Mouse (Mus musculus) neural tube, embryonic 12.5 days (tissue): ENCODE results near the gene Srgn. TPM values are rescaled to one million over a fixed set of nuclear protein-coding genes. Genes with fewer than 3 reads are reported as not detected.

Source experiments
- ATAC-seq: fragments of 200-750 bp; cut with Nextera tagmentation; 2 replicates; pipeline ENCODE4 v1.8.0; 2017; ENCODE audit warnings: low read depth, mild to moderate bottlenecking, moderate TSS enrichment, moderate library complexity; ENCODE audit not compliant: low FRiP score
- H3K27ac ChIP-seq: fragments of 300-500 bp; sonication (generic); 2 replicates; pipeline ENCODE4 v1.5.1; 2016
- H3K27me3 ChIP-seq: fragments of 300-500 bp; sonication (generic); replicated peaks from 2 replicates; pipeline ENCODE4 v1.6.1; 2016; ENCODE audit warnings: mild to moderate bottlenecking
- H3K36me3 ChIP-seq: fragments of 300-500 bp; sonication (generic); 2 replicates; pipeline ENCODE4 v1.6.1; 2016; ENCODE audit warnings: mild to moderate bottlenecking
- H3K4me1 ChIP-seq: fragments of 300-500 bp; sonication (generic); 2 replicates; pipeline ENCODE4 v1.6.1; 2016
- H3K4me2 ChIP-seq: fragments of 300-500 bp; sonication (generic); replicated peaks from 2 replicates; pipeline ENCODE4 v1.6.1; 2016; ENCODE audit warnings: mild to moderate bottlenecking
- H3K4me3 ChIP-seq: fragments of 300-500 bp; sonication (generic); 2 replicates; pipeline ENCODE4 v1.5.1; 2016
- H3K9ac ChIP-seq: fragments of 300-500 bp; sonication (generic); 2 replicates; pipeline ENCODE4 v1.6.1; 2016; ENCODE audit warnings: mild to moderate bottlenecking
- H3K9me3 ChIP-seq: fragments of 300-500 bp; sonication (generic); 2 replicates; pipeline ENCODE4 v1.6.1; 2016; ENCODE audit warnings: mild to moderate bottlenecking
- WGBS: fragments of 180-500 bp; shearing (Covaris S2); methylation state at CpG from one replicate; pipeline ENCODE4 v1.1.7; 2016; 5-methylcytosine and 5-hydroxymethylcytosine counted together
- polyA plus RNA-seq: library from polyadenylated mRNA; unstranded; fragments of >200 nt; fragmentation: Nextera tagmentation; extraction: Ambion mirVana; gene quantifications from 2 replicates; pipeline ENCODE4 v1.2.1, GENCODE M21; 2016

Gene Srgn
- polyA plus RNA-seq: 5.9 and 6.9 TPM in 2 replicates

DNA sequence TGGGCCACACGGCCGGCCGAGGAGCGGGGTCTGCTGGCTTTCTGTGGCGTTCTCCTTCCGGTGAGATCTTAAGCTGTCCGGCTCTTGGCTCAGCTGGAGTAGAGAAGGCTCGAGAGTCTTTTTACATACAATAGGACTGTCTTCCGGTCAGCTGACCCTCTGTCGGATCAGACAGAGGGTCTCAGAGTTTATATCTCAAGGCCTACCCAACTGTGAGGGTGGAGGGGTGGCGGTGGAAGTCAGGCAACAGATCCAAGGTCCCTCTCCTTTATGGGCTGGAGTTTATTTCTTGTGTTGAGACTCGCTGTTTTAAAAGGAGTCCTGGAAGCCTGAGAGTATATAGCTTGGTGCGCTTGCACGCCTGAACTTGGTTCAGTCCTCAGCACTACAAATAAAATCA lies at the start of gene Srgn:
Gene Srgn (minus strand): TSS at position 101 of the 400 bp plus-strand sequence.
- 84% methylated on average over 14 of the region's 14 CpGs for WGBS
- Histone ChIP-seq H3K4me2 (no peak within 1 kb of the TSS), H3K27ac (no peak within 1 kb of the TSS), H3K27me3 (no peaks in the 10 kb centered on the region), H3K9ac (no peak within 1 kb of the TSS), H3K4me1 (no peaks in the 10 kb centered on the region), H3K4me3 (no peak within 1 kb of the TSS), H3K9me3 (no peaks in the 10 kb centered on the region), H3K36me3 (no peaks in the 10 kb centered on the region)
- ATAC-seq: no peak

DNA sequence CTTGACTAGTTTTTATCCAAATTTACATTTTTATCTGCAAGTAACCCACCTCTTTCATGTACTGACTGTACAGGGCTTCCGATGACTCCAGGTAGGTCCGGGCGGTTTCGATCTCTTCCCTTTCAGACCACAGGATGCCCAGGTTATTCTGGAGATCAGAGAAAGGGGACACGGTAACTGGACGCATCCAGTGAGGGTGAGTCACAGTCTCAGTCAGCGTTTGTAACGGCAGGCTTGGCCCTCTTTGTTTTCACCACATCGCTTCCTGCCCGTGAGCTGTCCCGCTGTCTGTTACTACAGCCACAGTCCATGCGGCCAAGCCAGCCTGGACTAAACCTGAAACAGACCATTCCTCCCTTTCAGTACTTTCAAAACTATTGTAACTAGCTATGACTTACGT lies 47.8 kb upstream of the Srgn start:
- H3K4me1 ChIP-seq: peaks cover 16% of the 10 kb centered on the region
- ATAC-seq: no peak
- no peaks in the 10 kb centered on the region for H3K9me3 ChIP-seq
- no peak overlapping the region for H3K4me3 ChIP-seq
- H3K27me3 ChIP-seq: no peaks in the 10 kb centered on the region
- no peak overlapping the region for H3K27ac ChIP-seq
- peaks cover 40% of the 10 kb centered on the region for H3K36me3 ChIP-seq
- no peak overlapping the region for H3K4me2 ChIP-seq
- 91% methylated on average over 13 of the region's 13 CpGs for WGBS
- no peak overlapping the region for H3K9ac ChIP-seq

DNA sequence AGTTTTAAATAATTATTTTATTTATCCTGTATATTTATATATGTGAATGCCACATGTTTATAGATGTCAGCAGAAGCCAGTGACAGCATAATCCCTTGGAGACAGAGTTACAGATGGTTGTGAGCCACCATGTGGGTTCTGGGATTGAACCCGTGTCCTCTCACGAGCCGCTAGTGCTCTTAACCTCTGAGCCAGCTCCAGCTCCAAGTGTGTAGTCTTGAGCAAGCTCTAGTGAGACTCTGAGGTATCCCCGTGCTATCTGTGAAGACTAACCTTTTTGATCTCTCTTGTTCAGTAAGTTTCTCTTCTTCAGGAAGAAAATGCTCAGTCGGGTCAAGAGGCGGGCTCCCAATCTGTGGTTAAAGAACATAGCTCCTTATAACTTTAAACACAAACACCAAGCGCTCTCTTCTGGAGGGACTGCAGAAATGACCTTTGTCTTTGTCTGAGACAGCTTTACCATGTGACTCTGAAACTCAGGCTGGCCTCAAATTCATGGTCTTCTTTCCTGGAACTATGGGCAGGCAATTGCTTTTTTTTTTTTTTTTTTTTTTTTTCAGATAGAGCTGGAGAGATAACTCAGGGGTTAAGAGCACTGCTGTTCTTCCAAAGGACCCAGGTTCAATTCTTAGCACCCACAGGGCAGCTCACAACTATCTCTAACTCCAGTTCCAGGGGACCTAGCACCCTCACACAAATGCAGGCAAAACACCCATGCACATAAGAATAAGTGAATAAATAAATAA lies 43.0 kb upstream of the Srgn start:
- no peak overlapping the region for H3K9ac ChIP-seq
- no peak for ATAC-seq
- H3K4me3 ChIP-seq: no peak overlapping the region
- H3K27ac ChIP-seq: no peak overlapping the region
- no peaks in the 10 kb centered on the region for H3K9me3 ChIP-seq
- peaks cover 76% of the 10 kb centered on the region for H3K36me3 ChIP-seq
- no peak overlapping the region for H3K4me2 ChIP-seq
- no peaks in the 10 kb centered on the region for H3K4me1 ChIP-seq
- no peaks in the 10 kb centered on the region for H3K27me3 ChIP-seq
- WGBS: 94% methylated on average over 7 of the region's 7 CpGs

DNA sequence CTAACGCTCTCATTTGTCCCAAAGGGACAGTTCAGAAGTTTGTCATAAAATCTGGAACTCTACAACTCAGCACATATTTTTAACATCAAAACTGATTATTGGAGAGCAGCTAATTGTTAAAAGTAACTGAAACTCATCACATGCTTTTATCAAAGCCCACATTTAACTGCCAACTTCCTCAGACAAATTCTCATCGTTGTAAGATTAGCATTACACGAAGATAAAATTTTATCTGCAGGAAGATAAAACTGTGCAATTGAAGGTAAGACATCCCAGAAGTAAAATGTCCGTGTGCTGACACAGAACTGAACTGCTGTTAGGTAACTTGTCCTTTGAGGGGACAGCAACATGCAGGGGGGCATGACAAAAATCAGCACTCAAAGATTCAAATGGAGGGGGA lies 41.6 kb upstream of the Srgn start:
- Histone ChIP-seq H3K4me1 (no peaks in the 10 kb centered on the region), H3K4me2 (no peak overlapping the region), H3K27me3 (no peaks in the 10 kb centered on the region), H3K27ac (no peak overlapping the region), H3K36me3 (peaks cover 77% of the 10 kb centered on the region), H3K9ac (no peak overlapping the region), H3K4me3 (no peak overlapping the region), H3K9me3 (no peaks in the 10 kb centered on the region)
- 93% methylated on average over 4 of the region's 4 CpGs for WGBS
- ATAC-seq: no peak

DNA sequence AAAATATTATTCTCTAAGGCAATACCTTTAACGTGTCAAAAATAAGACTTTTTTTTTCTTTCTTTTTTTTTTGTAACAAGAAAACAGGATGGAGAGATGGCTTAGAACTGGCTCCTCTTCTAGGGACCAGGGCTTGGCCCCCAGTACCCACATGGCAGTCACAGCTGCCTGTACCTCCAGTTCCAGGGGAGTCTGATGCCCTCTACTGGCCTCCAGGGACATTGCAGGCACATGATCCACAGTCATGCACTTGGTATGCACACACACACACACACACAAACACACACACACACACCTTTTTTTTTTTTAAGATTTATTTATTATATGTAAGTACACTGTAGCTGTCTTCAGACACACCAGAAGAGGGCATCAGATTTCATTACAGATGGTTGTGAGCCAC lies 30.5 kb upstream of the Srgn start:
- H3K36me3 ChIP-seq: peaks cover 57% of the 10 kb centered on the region
- H3K27me3 ChIP-seq: no peaks in the 10 kb centered on the region
- H3K4me3 ChIP-seq: no peak overlapping the region
- no peak for ATAC-seq
- H3K4me1 ChIP-seq: no peaks in the 10 kb centered on the region
- H3K27ac ChIP-seq: no peak overlapping the region
- no peaks in the 10 kb centered on the region for H3K9me3 ChIP-seq
- WGBS: 88% methylated on average over 1 of the region's 1 CpGs
- no peak overlapping the region for H3K4me2 ChIP-seq
- no peak overlapping the region for H3K9ac ChIP-seq

DNA sequence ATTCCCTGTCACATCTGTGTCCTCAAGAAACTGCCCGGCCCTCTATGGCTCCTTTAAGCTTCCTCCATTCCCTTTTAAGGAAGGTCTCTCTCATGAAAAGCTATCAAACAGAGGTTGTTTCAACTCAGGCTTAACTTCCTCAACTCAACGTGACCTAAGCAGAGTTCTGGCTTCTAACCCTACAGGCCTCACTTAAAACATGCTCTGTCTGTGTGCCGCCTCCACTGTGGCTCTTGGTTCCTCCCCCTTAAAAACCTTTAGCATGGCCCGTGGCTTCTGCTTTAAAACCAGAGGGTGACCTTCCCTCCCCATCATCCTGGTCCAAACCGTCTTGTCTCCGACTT lies 29.3 kb upstream of the Srgn start:
- Histone ChIP-seq H3K27ac (no peak overlapping the region), H3K27me3 (no peaks in the 10 kb centered on the region), H3K4me2 (no peak overlapping the region), H3K4me3 (no peak overlapping the region), H3K4me1 (no peaks in the 10 kb centered on the region), H3K36me3 (peaks cover 46% of the 10 kb centered on the region), H3K9ac (no peak overlapping the region), H3K9me3 (no peaks in the 10 kb centered on the region)
- no peak for ATAC-seq
- WGBS: 93% methylated on average over 6 of the region's 6 CpGs

DNA sequence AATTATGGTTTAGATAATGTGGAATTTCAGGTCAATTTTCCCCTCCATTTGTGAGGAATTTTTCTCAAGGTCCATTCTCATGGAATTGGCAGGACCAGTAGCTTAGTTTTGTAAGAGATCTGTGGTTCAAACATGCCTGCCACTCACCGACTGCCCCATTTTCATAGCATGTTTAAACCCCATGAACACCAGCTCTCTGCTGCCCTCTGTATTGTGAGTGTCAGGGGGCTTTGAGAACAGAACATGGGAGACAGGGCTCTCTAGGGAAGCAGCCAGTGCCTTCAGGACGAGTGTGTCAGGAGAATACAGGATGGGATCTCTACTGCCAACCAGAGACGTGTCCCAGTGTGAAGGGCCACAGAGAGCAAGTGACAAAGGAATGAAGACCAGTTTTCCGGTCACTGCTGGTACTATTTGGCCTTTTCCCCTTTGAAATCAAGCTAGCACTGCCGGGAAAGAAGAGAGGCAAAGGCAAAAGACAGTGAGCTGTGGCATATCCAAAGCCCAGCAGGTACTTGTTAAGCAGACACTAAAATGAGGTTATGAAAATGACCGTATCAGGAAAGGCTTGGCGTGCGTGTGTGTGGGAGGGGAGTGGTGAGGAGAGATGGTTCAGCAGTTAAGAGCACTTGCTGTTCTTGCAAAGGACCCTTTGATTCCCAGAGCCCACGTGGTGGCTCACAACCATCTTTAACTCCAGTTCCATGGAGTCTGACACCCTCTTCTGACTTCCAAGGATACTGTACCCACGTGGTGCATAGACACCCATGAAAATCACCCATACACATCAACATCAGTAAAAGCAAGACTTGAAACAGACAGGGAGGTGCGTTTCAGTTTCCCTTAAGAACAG lies 28.7 kb upstream of the Srgn start:
- Histone ChIP-seq H3K36me3 (peaks cover 42% of the 10 kb centered on the region), H3K27ac (no peak overlapping the region), H3K4me3 (no peak overlapping the region), H3K9ac (no peak overlapping the region), H3K9me3 (no peaks in the 10 kb centered on the region), H3K4me2 (no peak overlapping the region), H3K27me3 (no peaks in the 10 kb centered on the region), H3K4me1 (no peaks in the 10 kb centered on the region)
- ATAC-seq: no peak
- WGBS: 76% methylated on average over 11 of the region's 11 CpGs

DNA sequence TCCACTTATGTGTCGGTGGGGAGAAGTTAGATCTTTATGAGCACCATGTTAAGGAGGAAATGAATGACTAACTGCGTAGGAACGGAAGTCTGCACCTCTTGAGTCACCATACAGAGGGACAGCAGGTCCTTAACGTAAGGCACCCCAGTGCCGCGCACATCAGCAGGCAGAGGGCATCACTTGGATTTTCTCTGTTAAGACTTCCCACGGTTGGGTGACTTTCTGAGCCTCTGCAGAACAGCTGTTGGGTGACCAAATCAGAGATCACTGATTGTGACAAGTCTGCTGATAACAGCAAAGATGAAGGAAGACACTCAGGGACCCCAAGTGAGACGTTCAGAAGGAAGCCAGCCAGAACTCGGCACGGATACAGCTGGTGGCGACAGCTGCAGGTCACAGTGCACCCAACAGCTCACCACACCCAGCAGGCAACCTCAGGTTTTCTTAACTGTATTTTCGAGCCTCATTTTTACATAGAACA lies 26.4 kb upstream of the Srgn start:
- Histone ChIP-seq H3K4me1 (no peaks in the 10 kb centered on the region), H3K36me3 (peaks cover 19% of the 10 kb centered on the region), H3K27ac (no peak overlapping the region), H3K9ac (no peak overlapping the region), H3K9me3 (no peaks in the 10 kb centered on the region), H3K27me3 (no peaks in the 10 kb centered on the region), H3K4me3 (no peak overlapping the region), H3K4me2 (no peak overlapping the region)
- 87% methylated on average over 12 of the region's 12 CpGs for WGBS
- ATAC-seq: no peak

DNA sequence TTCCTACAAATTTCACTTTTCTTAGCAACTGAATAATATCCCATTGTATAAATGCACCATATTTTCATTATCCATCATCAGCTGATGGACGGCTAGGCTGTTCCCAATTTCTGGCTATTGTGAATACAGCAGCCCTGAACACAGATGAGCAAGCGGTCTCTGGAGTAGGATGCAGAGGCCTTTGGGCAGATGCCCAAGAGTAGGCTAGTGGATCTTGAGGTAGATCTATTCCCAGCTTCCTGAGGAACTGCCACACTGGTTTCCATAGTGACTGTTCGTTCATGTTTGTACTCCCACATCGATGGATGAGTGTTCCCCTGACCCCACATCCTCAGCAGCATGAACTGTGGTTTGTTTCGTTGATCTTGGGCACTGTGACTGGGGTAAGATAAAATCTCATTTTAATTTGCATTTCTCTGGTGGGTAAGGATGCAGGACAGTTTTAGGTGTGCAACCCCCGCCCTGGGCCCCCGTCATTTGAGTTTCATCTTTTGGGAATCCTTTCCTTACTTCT lies 23.6 kb upstream of the Srgn start:
- Histone ChIP-seq H3K9ac (no peak overlapping the region), H3K9me3 (no peaks in the 10 kb centered on the region), H3K4me3 (no peak overlapping the region), H3K27me3 (no peaks in the 10 kb centered on the region), H3K4me1 (no peaks in the 10 kb centered on the region), H3K27ac (no peak overlapping the region), H3K36me3 (0 out of 2 replicates have a peak, but pooled peaks cover 1% of the 10 kb centered on the region), H3K4me2 (no peak overlapping the region)
- WGBS: 84% methylated on average over 7 of the region's 7 CpGs
- ATAC-seq: no peak

DNA sequence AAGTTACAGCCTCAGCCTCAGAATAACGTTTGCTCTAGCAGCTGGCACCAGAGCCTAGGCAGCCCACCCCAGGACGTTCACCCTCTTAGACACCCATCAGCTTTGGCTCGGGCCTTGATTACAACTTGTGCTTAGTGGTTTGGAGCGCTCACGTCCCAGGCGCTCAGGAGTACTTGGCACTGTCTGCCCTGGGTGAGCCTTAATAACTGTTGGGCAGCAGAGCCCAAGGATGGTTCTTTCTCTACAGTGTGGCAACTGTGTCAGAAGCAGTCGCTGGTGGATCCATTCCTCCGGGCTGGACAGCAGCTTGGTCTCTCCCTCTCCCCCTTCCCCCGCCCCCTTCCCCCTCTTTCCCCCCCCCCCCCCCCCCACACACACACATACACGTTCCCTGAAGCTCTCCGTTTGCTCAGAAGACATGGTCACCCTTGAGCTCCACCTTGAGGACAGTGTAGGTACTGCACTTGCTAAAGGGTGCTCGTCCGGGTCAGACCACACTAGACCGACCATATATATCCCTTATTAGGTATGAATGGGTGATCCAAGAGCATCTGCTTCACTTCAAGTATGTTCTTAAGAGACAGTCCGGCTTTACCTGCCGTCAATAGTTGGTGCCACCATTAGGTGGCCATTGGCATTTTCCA lies 22.4 kb upstream of the Srgn start:
- H3K9me3 ChIP-seq: no peaks in the 10 kb centered on the region
- H3K4me3 ChIP-seq: no peak overlapping the region
- no peaks in the 10 kb centered on the region for H3K27me3 ChIP-seq
- 0 out of 2 replicates have a peak, but pooled peaks have one; percentile 17 for ATAC-seq
- H3K27ac ChIP-seq: no peak overlapping the region
- WGBS: 31% methylated on average over 16 of the region's 16 CpGs
- H3K9ac ChIP-seq: no peak overlapping the region
- no peaks in the 10 kb centered on the region for H3K4me1 ChIP-seq
- no peaks in the 10 kb centered on the region for H3K36me3 ChIP-seq
- H3K4me2 ChIP-seq: no peak overlapping the region

DNA sequence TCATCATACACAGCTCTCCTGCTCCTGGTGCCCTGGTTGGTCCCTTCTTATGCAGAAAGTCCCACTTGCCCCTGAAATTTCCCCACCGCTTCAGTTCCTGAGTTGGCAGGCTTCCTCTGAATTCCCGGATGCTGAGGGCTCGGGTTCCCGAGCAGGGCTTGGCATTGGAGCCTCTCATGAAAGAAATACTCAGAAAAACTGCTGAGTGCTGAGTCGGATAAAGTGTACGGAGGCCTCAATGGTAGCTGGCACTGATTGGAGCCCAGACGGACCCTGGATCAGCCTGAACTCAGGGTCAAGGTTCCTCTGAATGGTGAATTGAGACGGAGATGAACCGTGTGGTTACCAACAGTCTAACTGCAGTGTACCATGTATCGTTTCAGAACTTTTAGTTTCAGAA lies 19.2 kb upstream of the Srgn start:
- no peak overlapping the region for H3K27ac ChIP-seq
- no peak overlapping the region for H3K4me2 ChIP-seq
- H3K9ac ChIP-seq: no peak overlapping the region
- H3K27me3 ChIP-seq: no peaks in the 10 kb centered on the region
- no peaks in the 10 kb centered on the region for H3K36me3 ChIP-seq
- H3K4me1 ChIP-seq: no peaks in the 10 kb centered on the region
- 88% methylated on average over 10 of the region's 10 CpGs for WGBS
- no peak for ATAC-seq
- H3K4me3 ChIP-seq: no peak overlapping the region
- H3K9me3 ChIP-seq: no peaks in the 10 kb centered on the region

DNA sequence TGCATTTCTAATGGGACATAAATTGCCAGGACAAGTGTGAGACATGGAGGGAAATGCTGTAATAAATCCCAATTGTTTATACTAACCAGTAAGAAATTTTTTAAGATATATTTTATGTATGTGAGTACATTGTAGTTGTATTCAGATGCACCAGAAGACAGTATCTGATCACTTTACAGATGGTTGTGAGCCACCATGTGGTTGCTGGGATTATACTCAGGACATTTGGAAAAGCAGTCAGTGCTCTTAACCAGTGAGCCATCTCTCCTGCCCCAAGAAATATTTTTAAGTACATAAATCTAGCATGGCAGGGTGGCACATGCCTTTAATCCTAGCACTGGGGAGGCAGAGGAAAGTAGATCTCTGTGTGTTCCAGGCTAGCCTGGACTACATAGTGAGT lies 18.5 kb upstream of the Srgn start:
- no peak overlapping the region for H3K4me3 ChIP-seq
- H3K36me3 ChIP-seq: no peaks in the 10 kb centered on the region
- no peaks in the 10 kb centered on the region for H3K9me3 ChIP-seq
- no peak overlapping the region for H3K27ac ChIP-seq
- H3K4me2 ChIP-seq: no peak overlapping the region
- no peaks in the 10 kb centered on the region for H3K27me3 ChIP-seq
- no peak overlapping the region for H3K9ac ChIP-seq
- H3K4me1 ChIP-seq: no peaks in the 10 kb centered on the region
- ATAC-seq: no peak
